7 mouse cellular contexts compared by ENCODE assay signal in genomic region chr3:82725546-82725945, GRCm38 (mm10).
A peak's percentile ranks its signal among the peaks of the same experiment; 100 is the strongest.
DNase-seq lines count a peak whose midpoint lies in the region; ATAC-seq and TF ChIP-seq lines count a peak whose summit lies in the region.

No protein-coding gene starts in this region.

- H3K27ac ChIP-seq in neural tube, embryonic 15.5 days (replicated peaks) = no peak overlapping the region

- H3K4me3 ChIP-seq in neural tube, embryonic 15.5 days (replicated peaks) = no peak overlapping the region
- no peak overlapping the region for H3K4me3 ChIP-seq in lung, adult 2 months (replicated peaks; ENCODE audit: extremely low read depth, low read depth, low read length)

- no peaks in the 10 kb centered on the region for H3K36me3 ChIP-seq in neural tube, embryonic 15.5 days

- WGBS in neural tube, embryonic 15.5 days = 29% methylated on average over 3 of the region's 3 CpGs
- 32% methylated on average over 3 of the region's 3 CpGs for WGBS in lung, adult 2 months

- ATAC-seq in neural tube, embryonic 15.5 days (ENCODE audit: low FRiP score) = no peak

- no peaks in the 10 kb centered on the region for H3K27me3 ChIP-seq in neural tube, embryonic 15.5 days (replicated peaks)

- H3K4me1 ChIP-seq in neural tube, embryonic 15.5 days = no peaks in the 10 kb centered on the region
- no peaks in the 10 kb centered on the region for H3K4me1 ChIP-seq in lung, adult 2 months (ENCODE audit: control insufficient read depth, insufficient read depth, low read length)

- peak; percentile 68 for DNase-seq in neural tube, embryonic 10.5 days (ENCODE audit: extremely low spot score, low spot score)
- DNase-seq in adrenal gland, postnatal 14 days = peak; percentile 85
- DNase-seq in embryo, embryonic 11.5 days (ENCODE audit: low read depth, low spot score) = peak; percentile 29
- DNase-seq in induced T-regulatory cell, adult 2 months (ENCODE audit: low read depth) = peak; percentile 29
- peak; percentile 51 for DNase-seq in lung, adult 2 months
- DNase-seq in right cerebral cortex, adult 2 months (ENCODE audit: low spot score in 2 of 2) = peak; percentile 31 to 57

- no peak overlapping the region for H3K4me2 ChIP-seq in neural tube, embryonic 15.5 days

- no peaks in the 10 kb centered on the region for H3K9me3 ChIP-seq in neural tube, embryonic 15.5 days (replicated peaks)

- no peak overlapping the region for H3K9ac ChIP-seq in neural tube, embryonic 15.5 days (replicated peaks)

- TF ChIP-seq POLR2A in lung, adult 2 months (IDR thresholded peaks at IDR 0.05; ENCODE audit: borderline replicate concordance, extremely low read depth, low read depth, low read length) = no peak

- peak; percentile 91 for TF ChIP-seq CTCF in lung, adult 2 months (IDR thresholded peaks at IDR 0.05; ENCODE audit: insufficient read depth, low read length)

Comparison
In these comparisons a context has a peak if more than half of its experiments do, and no peak if none do; other contexts are left out.
1. DNase-seq: peak in every context shown above with its lines; median percentile 85 in adrenal gland, postnatal 14 days; 68 in neural tube, embryonic 10.5 days; 51 in lung, adult 2 months; 44 in right cerebral cortex, adult 2 months; 29 in embryo, embryonic 11.5 days; 29 in induced T-regulatory cell, adult 2 months.